Mouse (Mus musculus): ENCODE results near the gene Hpd. TPM values are rescaled to one million over a fixed set of nuclear protein-coding genes. Genes with fewer than 3 reads are reported as not detected.

Gene Hpd
- polyA plus RNA-seq, 1 experiment from 2014 or later: not detected

- 89% methylated on average over 5 of the region's 5 CpGs for WGBS
- no peak for DNase-seq (ENCODE audit: low spot score)
These were observed 3.7 kb downstream of the Hpd start for GRCm38 (mm10) chr5:123178792-123179191.

DNA sequence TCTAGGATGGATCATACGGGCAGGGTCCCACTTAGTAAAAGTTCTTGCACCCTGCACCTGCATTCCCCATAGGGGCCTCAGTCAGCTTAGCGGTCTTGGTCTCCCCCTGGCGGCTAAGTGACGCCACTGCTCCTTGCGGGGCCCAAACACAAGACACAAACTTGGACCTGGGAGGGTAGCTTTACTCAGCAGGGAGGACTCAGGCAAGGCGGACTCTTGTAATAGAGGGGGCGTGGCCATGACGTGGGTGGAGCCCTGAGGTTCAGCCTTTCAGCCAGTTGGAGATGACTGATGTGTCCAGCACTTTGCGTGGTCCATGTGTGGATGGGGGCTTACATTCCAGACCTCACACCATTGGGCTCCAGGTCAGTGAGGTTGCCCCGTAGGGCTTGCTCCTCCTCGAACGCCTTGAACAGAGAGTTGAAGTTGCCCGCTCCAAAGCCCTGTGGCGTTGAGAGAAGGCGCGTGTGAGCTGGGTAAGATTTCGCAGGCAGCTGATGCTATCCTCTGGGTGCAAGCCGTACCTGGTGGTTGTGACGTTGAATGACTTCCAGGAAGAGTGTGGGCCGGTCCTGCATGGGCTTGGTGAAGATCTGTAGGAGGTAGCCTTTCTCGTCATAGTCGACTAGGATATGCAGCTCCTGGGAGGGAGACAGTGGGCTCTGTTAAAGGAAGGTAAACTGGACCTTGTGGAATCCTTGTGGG lies 10.7 kb downstream of the Hpd start:
- peak overlapping the region; percentile 64; the same call in 1 of the 2 replicates for H3K27ac ChIP-seq
- H3K36me3 ChIP-seq: peaks cover 11% of the 10 kb centered on the region
- peak overlapping the region; percentile 45 for H3K4me3 ChIP-seq
- peaks cover 22% of the 10 kb centered on the region for H3K4me1 ChIP-seq
- H3K9me3 ChIP-seq (replicated peaks): no peaks in the 10 kb centered on the region
- 13% methylated on average over 22 of the region's 22 CpGs for WGBS
- DNase-seq (ENCODE audit: low spot score): peak; percentile 92
- no peaks in the 10 kb centered on the region for H3K27me3 ChIP-seq (ENCODE audit: low read depth, poor library complexity, severe bottlenecking)

More at GRCm38 (mm10) chr5:123178792-123179191, 3.7 kb downstream of the Hpd start:
- H3K9me3 ChIP-seq (replicated peaks): no peaks in the 10 kb centered on the region
- no peaks in the 10 kb centered on the region for H3K27me3 ChIP-seq (ENCODE audit: low read depth, poor library complexity, severe bottlenecking)
- H3K27ac ChIP-seq: no peak overlapping the region
- H3K36me3 ChIP-seq: no peaks in the 10 kb centered on the region
- no peak overlapping the region for H3K4me3 ChIP-seq
- H3K4me1 ChIP-seq: no peaks in the 10 kb centered on the region

DNA sequence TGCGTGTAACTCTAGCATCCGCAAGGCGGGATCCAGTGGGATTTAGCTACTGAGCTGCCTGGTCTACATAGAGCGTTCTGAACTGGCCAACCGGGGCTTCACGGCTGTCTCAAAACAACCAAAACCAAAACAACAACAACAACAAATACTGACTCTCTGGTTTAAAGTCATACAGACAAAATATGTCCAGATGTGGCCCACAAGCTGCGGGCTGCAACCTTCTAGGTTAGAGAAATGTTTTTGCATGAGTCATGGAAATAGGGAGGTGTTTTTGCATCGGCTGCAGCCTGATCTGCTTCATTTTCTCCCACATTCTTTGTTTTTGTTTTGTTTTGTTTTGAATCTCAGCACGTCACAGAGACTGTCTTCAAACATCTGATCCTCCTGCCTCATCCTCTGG lies 12.2 kb downstream of the Hpd start:
- DNase-seq (ENCODE audit: low spot score): no peak
- Histone ChIP-seq H3K27ac (no peak overlapping the region), H3K9me3 (replicated peaks) (no peaks in the 10 kb centered on the region), H3K4me3 (no peak overlapping the region), H3K4me1 (peaks cover 22% of the 10 kb centered on the region), H3K36me3 (peaks cover 26% of the 10 kb centered on the region), H3K27me3 (ENCODE audit: low read depth, poor library complexity, severe bottlenecking) (no peaks in the 10 kb centered on the region)
- 86% methylated on average over 9 of the region's 9 CpGs for WGBS

- Histone ChIP-seq H3K27ac (no peak within 1 kb of the TSS), H3K9me3 (replicated peaks) (no peaks in the 10 kb centered on the region), H3K36me3 (peaks cover 32% of the 10 kb centered on the region), H3K4me1 (peaks cover 22% of the 10 kb centered on the region), H3K4me3 (no peak within 1 kb of the TSS), H3K27me3 (ENCODE audit: low read depth, poor library complexity, severe bottlenecking) (no peaks in the 10 kb centered on the region)
- DNase-seq (ENCODE audit: low spot score): no peak
- 82% methylated on average over 5 of the region's 5 CpGs for WGBS
These were observed 13.2 kb downstream of the Hpd start, which contains the start of gene Psmd9 for GRCm38 (mm10) chr5:123169284-123169683. TSS of gene Psmd9 (plus strand) at chr5:123169413.

GRCm38 (mm10) chr5:123167591-123167990 lies 14.9 kb downstream of the Hpd start:
- Histone ChIP-seq H3K9me3 (replicated peaks) (no peaks in the 10 kb centered on the region), H3K36me3 (peaks cover 49% of the 10 kb centered on the region), H3K27me3 (ENCODE audit: low read depth, poor library complexity, severe bottlenecking) (no peaks in the 10 kb centered on the region), H3K4me1 (peaks cover 15% of the 10 kb centered on the region), H3K4me3 (no peak overlapping the region), H3K27ac (no peak overlapping the region)
- DNase-seq (ENCODE audit: low spot score): no peak
- WGBS: 82% methylated on average over 5 of the region's 5 CpGs

- peaks cover 4% of the 10 kb centered on the region; the same call in 1 of the 2 replicates for H3K4me1 ChIP-seq
- H3K36me3 ChIP-seq: peaks cover 60% of the 10 kb centered on the region
- no peak for DNase-seq (ENCODE audit: low spot score)
- WGBS: 92% methylated on average over 10 of the region's 10 CpGs
- H3K27me3 ChIP-seq (ENCODE audit: low read depth, poor library complexity, severe bottlenecking): no peaks in the 10 kb centered on the region
- H3K9me3 ChIP-seq (replicated peaks): no peaks in the 10 kb centered on the region
- no peak overlapping the region for H3K27ac ChIP-seq
- H3K4me3 ChIP-seq: no peak overlapping the region
These were observed 16.1 kb downstream of the Hpd start for GRCm38 (mm10) chr5:123166437-123166836.

DNA sequence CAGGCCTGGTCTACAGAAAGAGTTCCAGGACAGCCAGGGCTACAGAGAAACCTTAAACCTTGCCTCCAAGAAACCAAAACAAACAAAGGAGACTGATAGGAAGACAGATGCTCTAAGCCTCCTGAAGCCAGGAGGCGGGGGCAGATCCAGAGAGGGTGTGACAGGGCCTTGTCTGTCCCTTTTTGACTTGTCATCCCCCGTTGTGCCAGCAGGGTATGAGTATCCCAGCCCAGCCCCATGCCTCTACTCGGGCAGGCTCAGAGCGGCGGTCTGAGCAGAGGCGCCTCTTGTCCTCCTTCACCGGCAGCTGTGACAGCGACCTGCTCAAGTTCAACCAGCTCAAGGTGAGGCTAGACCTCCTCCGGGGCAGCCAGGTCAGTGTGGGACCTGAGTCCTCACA lies 19.6 kb downstream of the Hpd start:
- Histone ChIP-seq H3K4me3 (no peak overlapping the region), H3K36me3 (peaks cover 93% of the 10 kb centered on the region), H3K27ac (no peak overlapping the region), H3K4me1 (no peaks in the 10 kb centered on the region), H3K9me3 (replicated peaks) (no peaks in the 10 kb centered on the region), H3K27me3 (ENCODE audit: low read depth, poor library complexity, severe bottlenecking) (no peaks in the 10 kb centered on the region)
- WGBS: 86% methylated on average over 9 of the region's 9 CpGs
- DNase-seq (ENCODE audit: low spot score): no peak

- 97% methylated on average over 15 of the region's 15 CpGs for WGBS
- Histone ChIP-seq H3K4me3 (no peak overlapping the region), H3K27ac (no peak overlapping the region), H3K36me3 (peaks cover 91% of the 10 kb centered on the region), H3K9me3 (replicated peaks) (no peaks in the 10 kb centered on the region), H3K4me1 (no peaks in the 10 kb centered on the region), H3K27me3 (ENCODE audit: low read depth, poor library complexity, severe bottlenecking) (no peaks in the 10 kb centered on the region)
- no peak for DNase-seq (ENCODE audit: low spot score)
These were observed 22.2 kb downstream of the Hpd start for GRCm38 (mm10) chr5:123160341-123160740.

DNA sequence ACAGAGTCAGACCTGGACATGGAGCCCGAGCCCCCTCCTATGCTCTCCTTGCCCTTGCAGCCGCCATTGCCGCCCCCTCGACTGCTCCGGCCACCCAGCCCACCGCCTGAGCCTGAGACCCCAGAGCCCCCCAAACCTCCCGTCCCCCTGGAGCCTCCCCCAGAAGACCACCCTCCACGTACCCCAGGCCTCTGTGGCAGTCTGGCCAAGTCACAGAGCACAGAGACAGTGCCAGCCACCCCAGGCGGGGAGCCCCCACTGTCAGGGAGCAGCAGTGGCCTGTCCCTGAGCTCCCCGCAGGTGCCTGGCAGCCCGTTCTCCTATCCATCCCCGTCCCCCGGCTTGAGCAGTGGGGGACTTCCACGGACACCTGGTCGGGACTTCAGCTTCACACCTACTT lies 22.7 kb downstream of the Hpd start:
- Histone ChIP-seq H3K27ac (no peak overlapping the region), H3K36me3 (peaks cover 95% of the 10 kb centered on the region), H3K4me1 (no peaks in the 10 kb centered on the region), H3K9me3 (replicated peaks) (no peaks in the 10 kb centered on the region), H3K4me3 (no peak overlapping the region), H3K27me3 (ENCODE audit: low read depth, poor library complexity, severe bottlenecking) (no peaks in the 10 kb centered on the region)
- no peak for DNase-seq (ENCODE audit: low spot score)
- 96% methylated on average over 15 of the region's 15 CpGs for WGBS

DNA sequence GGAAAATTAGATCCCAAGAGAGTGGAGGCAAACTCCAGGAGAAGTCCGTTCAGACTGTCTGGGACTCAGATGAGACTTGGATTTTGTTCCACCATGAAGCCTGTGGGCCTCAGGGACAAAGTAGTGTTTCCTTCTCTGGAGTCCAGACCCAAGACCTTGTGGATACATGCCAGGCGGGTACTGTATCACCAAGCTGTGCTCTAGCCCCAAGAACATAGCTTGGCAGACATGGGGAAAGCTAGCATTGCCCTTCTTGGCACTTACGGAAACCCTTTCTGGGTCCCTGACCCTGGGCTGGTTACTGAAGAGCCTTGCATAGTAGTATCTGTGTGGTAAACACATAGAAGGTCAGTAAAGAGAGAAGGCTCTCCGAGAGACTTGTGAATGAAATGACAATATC lies 23.1 kb downstream of the Hpd start:
- Histone ChIP-seq H3K9me3 (replicated peaks) (no peaks in the 10 kb centered on the region), H3K36me3 (peaks cover 96% of the 10 kb centered on the region), H3K4me1 (no peaks in the 10 kb centered on the region), H3K27ac (no peak overlapping the region), H3K4me3 (no peak overlapping the region), H3K27me3 (ENCODE audit: low read depth, poor library complexity, severe bottlenecking) (no peaks in the 10 kb centered on the region)
- DNase-seq (ENCODE audit: low spot score): no peak
- WGBS: 87% methylated on average over 4 of the region's 4 CpGs

DNA sequence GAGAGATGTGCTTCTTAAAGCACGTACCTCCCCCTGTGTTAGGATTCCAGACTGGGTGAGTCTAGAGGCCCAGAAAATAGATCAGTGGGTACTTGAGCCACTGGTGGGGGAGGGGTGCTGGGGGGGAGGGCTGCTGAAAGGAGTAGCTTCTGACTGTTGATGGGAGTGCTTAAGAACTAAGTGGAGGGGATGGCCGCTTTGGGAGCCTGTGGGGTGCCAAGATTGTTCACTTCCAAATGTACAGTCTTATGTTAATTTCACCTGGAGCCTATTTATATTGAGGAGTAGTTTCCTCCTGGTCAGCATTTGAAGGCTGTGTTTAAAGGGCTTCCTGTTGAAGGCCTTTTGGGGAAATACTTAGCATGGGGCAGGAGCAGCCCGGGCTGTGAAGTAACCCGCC lies 24.6 kb downstream of the Hpd start:
- 0 out of 2 replicates have a peak, but pooled peaks cover 2% of the 10 kb centered on the region for H3K4me1 ChIP-seq
- H3K4me3 ChIP-seq: no peak overlapping the region
- peaks cover 96% of the 10 kb centered on the region for H3K36me3 ChIP-seq
- no peak overlapping the region for H3K27ac ChIP-seq
- no peak for DNase-seq (ENCODE audit: low spot score)
- H3K27me3 ChIP-seq (ENCODE audit: low read depth, poor library complexity, severe bottlenecking): no peaks in the 10 kb centered on the region
- 94% methylated on average over 4 of the region's 4 CpGs for WGBS
- H3K9me3 ChIP-seq (replicated peaks): no peaks in the 10 kb centered on the region

DNA sequence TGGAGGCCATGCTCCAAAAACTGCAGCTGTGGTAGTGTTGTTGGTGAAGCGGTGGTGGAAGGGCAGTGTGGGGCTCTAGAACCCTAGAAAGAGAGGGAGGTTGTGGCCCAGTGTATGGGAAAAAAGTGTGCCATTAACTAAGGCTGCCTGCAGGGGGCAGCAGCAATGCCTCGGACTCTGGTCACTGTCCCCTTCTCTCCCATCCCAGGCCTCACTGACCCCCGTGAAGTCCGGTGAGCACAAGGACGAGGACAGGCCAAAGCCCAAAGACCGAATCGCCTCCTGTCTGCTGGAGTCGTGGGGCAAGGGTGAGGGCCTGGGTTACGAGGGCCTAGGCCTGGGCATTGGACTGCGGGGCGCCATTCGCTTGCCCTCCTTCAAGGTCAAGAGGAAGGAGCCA lies 25.8 kb downstream of the Hpd start:
- H3K9me3 ChIP-seq (replicated peaks): no peaks in the 10 kb centered on the region
- DNase-seq (ENCODE audit: low spot score): no peak
- H3K4me1 ChIP-seq: peaks cover 2% of the 10 kb centered on the region; the same call in 1 of the 2 replicates
- 91% methylated on average over 12 of the region's 12 CpGs for WGBS
- peaks cover 96% of the 10 kb centered on the region for H3K36me3 ChIP-seq
- no peak overlapping the region for H3K4me3 ChIP-seq
- H3K27ac ChIP-seq: no peak overlapping the region
- H3K27me3 ChIP-seq (ENCODE audit: low read depth, poor library complexity, severe bottlenecking): no peaks in the 10 kb centered on the region

DNA sequence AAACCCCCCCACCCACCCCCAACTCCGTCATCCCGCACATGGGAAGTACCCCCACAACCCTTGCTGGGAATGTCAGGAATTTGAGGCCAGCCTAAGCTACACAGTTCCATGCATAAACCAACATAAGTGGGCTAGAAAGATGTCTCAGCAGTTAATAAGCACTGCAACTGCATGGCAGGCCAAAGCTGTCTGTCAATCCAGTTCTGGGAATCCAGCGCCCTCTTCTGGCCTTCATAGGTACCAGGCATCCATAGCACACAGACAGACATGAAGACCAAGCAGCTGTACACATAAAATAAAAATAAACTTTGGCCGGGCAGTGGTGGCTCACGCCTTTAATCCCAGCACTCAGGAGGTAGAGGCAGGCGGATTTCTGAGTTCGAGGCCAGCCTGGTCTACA lies 27.1 kb downstream of the Hpd start:
- Histone ChIP-seq H3K4me3 (no peak overlapping the region), H3K9me3 (replicated peaks) (no peaks in the 10 kb centered on the region), H3K4me1 (peaks cover 16% of the 10 kb centered on the region), H3K27me3 (ENCODE audit: low read depth, poor library complexity, severe bottlenecking) (no peaks in the 10 kb centered on the region), H3K27ac (no peak overlapping the region), H3K36me3 (peaks cover 96% of the 10 kb centered on the region)
- DNase-seq (ENCODE audit: low spot score): peak; percentile 67
- WGBS: 64% methylated on average over 7 of the region's 7 CpGs

GRCm38 (mm10) chr5:123152901-123153300 lies 29.6 kb downstream of the Hpd start:
- no peaks in the 10 kb centered on the region for H3K27me3 ChIP-seq (ENCODE audit: low read depth, poor library complexity, severe bottlenecking)
- peaks cover 96% of the 10 kb centered on the region for H3K36me3 ChIP-seq
- no peak overlapping the region for H3K4me3 ChIP-seq
- WGBS: 83% methylated on average over 1 of the region's 1 CpGs
- no peak overlapping the region for H3K27ac ChIP-seq
- H3K4me1 ChIP-seq: peaks cover 41% of the 10 kb centered on the region
- H3K9me3 ChIP-seq (replicated peaks): no peaks in the 10 kb centered on the region
- no peak for DNase-seq (ENCODE audit: low spot score)

Measured in limb, embryonic 10.5 days (tissue).